Mouse (Mus musculus) liver, postnatal 0 days (tissue): ENCODE data around the gene Rufy2.

Source experiments
- CTCF ChIP-seq: sonication (generic); IDR thresholded peaks from 2 replicates; pipeline ENCODE4 v1.5.1; 2016; ENCODE audit warnings: antibody characterized with exemption, low read depth
- EP300 ChIP-seq: IDR thresholded peaks from 2 replicates; pipeline ENCODE4 v1.6.1; 2016; ENCODE audit warnings: antibody characterized with exemption, low read depth, mild to moderate bottlenecking

DNA sequence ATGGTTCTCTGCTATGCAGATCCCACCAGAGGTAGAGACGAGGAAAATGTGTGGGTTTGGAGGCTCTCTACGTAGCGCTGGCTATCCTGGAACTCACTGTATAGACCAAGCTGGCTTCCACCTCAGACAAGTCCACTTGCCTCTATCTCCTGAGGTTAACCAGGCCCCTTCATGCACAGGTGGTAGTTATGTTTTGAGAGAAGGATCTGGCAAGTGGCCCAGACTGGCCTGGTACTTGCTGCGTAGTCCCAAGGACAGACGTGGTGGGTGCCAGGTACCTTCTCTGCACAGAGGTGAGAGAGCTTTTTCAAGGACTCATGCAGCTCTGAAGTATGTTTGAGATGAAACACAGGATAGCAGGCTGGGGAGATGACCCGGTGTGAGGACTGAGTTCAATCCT is 4.5 kb downstream of the Rufy2 start:
- no peak for TF ChIP-seq CTCF
- TF ChIP-seq EP300 = no peak
